Mouse (Mus musculus) bone marrow, adult 2 months (tissue): ENCODE results near the gene Pard6b.

Source experiments
- CTCF ChIP-seq: fragments of 200-500 bp; IDR thresholded peaks from 2 replicates; pipeline ENCODE4 v1.5.1; 2011; ENCODE audit warnings: low read length, control low read depth; ENCODE audit not compliant: control insufficient read depth, insufficient read depth
- POLR2A ChIP-seq: fragments of 200-500 bp; IDR thresholded peaks from 2 replicates; pipeline ENCODE4 v1.6.1; 2011; ENCODE audit warnings: low read depth, mild to moderate bottlenecking, control low read depth, low read length, borderline replicate concordance; ENCODE audit not compliant: control insufficient read depth

- TF ChIP-seq POLR2A = no peak
- TF ChIP-seq CTCF = no peak
These were observed 10.4 kb upstream of the Pard6b start for GRCm38 (mm10) chr2:168070425-168070824.
